Mouse (Mus musculus) liver, embryonic 15.5 days (tissue): ENCODE results near the gene Klhl23. TPM values are rescaled to one million over a fixed set of nuclear protein-coding genes. Genes with fewer than 3 reads are reported as not detected.
"Not testable (repeated sequence)": the region's sequence is repeated elsewhere in the genome, so short reads cannot be mapped to it uniquely, and the experiment has no call there.

Experiments used
- ATAC-seq: fragments of 200-750 bp; cut with Nextera tagmentation; 2 replicates; pipeline ENCODE4 v1.8.0; 2017; ENCODE audit warnings: moderate number of reproducible peaks, mild to moderate bottlenecking, moderate library complexity; ENCODE audit not compliant: insufficient read depth
- H3K27ac ChIP-seq: fragments of 300-500 bp; sonication (generic); replicated peaks from 2 replicates; pipeline ENCODE4 v1.5.1; 2015; ENCODE audit warnings: mild to moderate bottlenecking, inconsistent platforms
- H3K27me3 ChIP-seq: fragments of 300-500 bp; sonication (generic); 2 replicates; pipeline ENCODE4 v1.6.1; 2015; ENCODE audit warnings: mild to moderate bottlenecking, inconsistent platforms
- H3K36me3 ChIP-seq: fragments of 300-500 bp; sonication (generic); replicated peaks from 2 replicates; pipeline ENCODE4 v1.6.1; 2015; ENCODE audit warnings: moderate library complexity, mild to moderate bottlenecking, inconsistent platforms
- H3K4me1 ChIP-seq: fragments of 300-500 bp; sonication (generic); replicated peaks from 2 replicates; pipeline ENCODE4 v1.6.1; 2015; ENCODE audit warnings: inconsistent platforms
- H3K4me2 ChIP-seq: fragments of 300-500 bp; sonication (generic); 2 replicates; pipeline ENCODE4 v1.6.1; 2015; ENCODE audit warnings: moderate library complexity, mild to moderate bottlenecking, inconsistent platforms
- H3K4me3 ChIP-seq: fragments of 300-500 bp; sonication (generic); replicated peaks from 2 replicates; pipeline ENCODE4 v1.5.1; 2015; ENCODE audit warnings: mild to moderate bottlenecking, inconsistent platforms
- H3K9ac ChIP-seq: fragments of 300-500 bp; sonication (generic); 2 replicates; pipeline ENCODE4 v1.6.1; 2015; ENCODE audit warnings: moderate library complexity, mild to moderate bottlenecking, inconsistent platforms
- H3K9me3 ChIP-seq: fragments of 300-500 bp; sonication (generic); replicated peaks from 2 replicates; pipeline ENCODE4 v1.6.1; 2016; ENCODE audit warnings: inconsistent platforms
- WGBS: fragments of 180-500 bp; shearing (Covaris S2); methylation state at CpG from one replicate; pipeline ENCODE4 v1.1.7; 2015; ENCODE audit warnings: mixed read lengths; ENCODE audit not compliant: insufficient replicate concordance; 5-methylcytosine and 5-hydroxymethylcytosine counted together
- polyA plus RNA-seq: library from polyadenylated mRNA; unstranded; fragments of >200 nt; fragmentation: Nextera tagmentation; extraction: Ambion mirVana; gene quantifications from 2 replicates; pipeline ENCODE4 v1.2.1, GENCODE M21; 2015

The Klhl23 gene
- polyA plus RNA-seq, 1 experiment from 2014 or later: 19.4 TPM

GRCm38 (mm10) chr2:69810169-69810568 lies 11.6 kb upstream of the Klhl23 start:
- H3K4me3 ChIP-seq: no peak overlapping the region
- peaks cover 17% of the 10 kb centered on the region for H3K4me1 ChIP-seq
- H3K9me3 ChIP-seq: no peaks in the 10 kb centered on the region
- H3K36me3 ChIP-seq: no peaks in the 10 kb centered on the region
- H3K27ac ChIP-seq: no peak overlapping the region
- no peak overlapping the region for H3K9ac ChIP-seq
- no peak overlapping the region for H3K4me2 ChIP-seq
- no peaks in the 10 kb centered on the region for H3K27me3 ChIP-seq
- ATAC-seq: no peak
- 65% methylated on average over 15 of the region's 15 CpGs for WGBS

GRCm38 (mm10) chr2:69811349-69811748 lies 10.4 kb upstream of the Klhl23 start:
- H3K27ac ChIP-seq, H3K9ac ChIP-seq, H3K27me3 ChIP-seq, H3K36me3 ChIP-seq, H3K4me3 ChIP-seq, ATAC-seq, H3K9me3 ChIP-seq, H3K4me2 ChIP-seq: not testable (repeated sequence)
- H3K4me1 ChIP-seq: peaks cover 27% of the 10 kb centered on the region
- WGBS: 31% methylated on average over 7 of the region's 7 CpGs

GRCm38 (mm10) chr2:69816575-69816974 lies 5.2 kb upstream of the Klhl23 start:
- no peaks in the 10 kb centered on the region for H3K27me3 ChIP-seq
- peak; percentile 88 for ATAC-seq
- H3K4me3 ChIP-seq: no peak overlapping the region
- H3K36me3 ChIP-seq: no peaks in the 10 kb centered on the region
- peaks cover 65% of the 10 kb centered on the region for H3K4me1 ChIP-seq
- no peaks in the 10 kb centered on the region for H3K9me3 ChIP-seq
- 15% methylated on average over 5 of the region's 5 CpGs for WGBS
- H3K4me2 ChIP-seq: peak overlapping the region; percentile 37
- H3K27ac ChIP-seq: peak overlapping the region; percentile 81
- H3K9ac ChIP-seq: no peak overlapping the region

GRCm38 (mm10) chr2:69818350-69819085 lies 3.2 kb upstream of the Klhl23 start:
- peak; percentile 61 for ATAC-seq
- Histone ChIP-seq H3K27me3 (no peaks in the 10 kb centered on the region), H3K4me3 (no peak overlapping the region), H3K4me2 (peak overlapping the region; percentile 54), H3K9ac (no peak overlapping the region), H3K36me3 (no peaks in the 10 kb centered on the region), H3K27ac (peak overlapping the region; percentile 81), H3K9me3 (no peaks in the 10 kb centered on the region), H3K4me1 (peaks cover 75% of the 10 kb centered on the region)
- WGBS: 42% methylated on average over 9 of the region's 9 CpGs

- Histone ChIP-seq H3K4me1 (peaks cover 84% of the 10 kb centered on the region), H3K27me3 (no peaks in the 10 kb centered on the region), H3K36me3 (peaks cover 9% of the 10 kb centered on the region), H3K9me3 (no peaks in the 10 kb centered on the region), H3K4me3 (no peak overlapping the region), H3K4me2 (0 out of 2 replicates have a peak overlapping the region, but pooled peaks have one; percentile 0), H3K27ac (peak overlapping the region; percentile 77), H3K9ac (no peak overlapping the region)
- ATAC-seq: no peak
- 34% methylated on average over 1 of the region's 1 CpGs for WGBS
Measured at GRCm38 (mm10) chr2:69820201-69820600, 1.5 kb upstream of the Klhl23 start.

GRCm38 (mm10) chr2:69822361-69823128 lies 801 bp downstream of the Klhl23 start:
- Histone ChIP-seq H3K4me1 (peaks cover 71% of the 10 kb centered on the region), H3K9ac (peak overlapping the region; percentile 96), H3K4me3 (peak overlapping the region; percentile 96), H3K36me3 (peaks cover 24% of the 10 kb centered on the region), H3K27me3 (no peaks in the 10 kb centered on the region), H3K4me2 (peak overlapping the region; percentile 94), H3K9me3 (no peaks in the 10 kb centered on the region), H3K27ac (peak overlapping the region; percentile 93)
- ATAC-seq: peak; percentile 35
- 0% methylated on average over 80 of the region's 80 CpGs for WGBS

GRCm38 (mm10) chr2:69823129-69823677 lies 1.5 kb downstream of the Klhl23 start:
- Histone ChIP-seq H3K4me2 (peak overlapping the region; percentile 94), H3K4me3 (peak overlapping the region; percentile 96), H3K27me3 (no peaks in the 10 kb centered on the region), H3K4me1 (peaks cover 69% of the 10 kb centered on the region), H3K9ac (peak overlapping the region; percentile 96), H3K36me3 (peaks cover 28% of the 10 kb centered on the region), H3K9me3 (no peaks in the 10 kb centered on the region), H3K27ac (peak overlapping the region; percentile 93)
- ATAC-seq: peak; percentile 78
- whole genome bisulfite sequencing: 2% methylated on average over 44 of the region's 45 CpGs

GRCm38 (mm10) chr2:69825898-69826297 lies 4.2 kb downstream of the Klhl23 start:
- peaks cover 46% of the 10 kb centered on the region for H3K36me3 ChIP-seq
- H3K9me3 ChIP-seq: no peaks in the 10 kb centered on the region
- H3K4me1 ChIP-seq: peaks cover 64% of the 10 kb centered on the region
- H3K27ac ChIP-seq: no peak overlapping the region
- no peak overlapping the region for H3K4me2 ChIP-seq
- H3K27me3 ChIP-seq: no peaks in the 10 kb centered on the region
- no peak for ATAC-seq
- no peak overlapping the region for H3K9ac ChIP-seq
- WGBS: 84% methylated on average over 10 of the region's 10 CpGs
- H3K4me3 ChIP-seq: no peak overlapping the region

- peaks cover 59% of the 10 kb centered on the region for H3K4me1 ChIP-seq
- H3K27me3 ChIP-seq: no peaks in the 10 kb centered on the region
- H3K9me3 ChIP-seq: no peaks in the 10 kb centered on the region
- WGBS: 84% methylated on average over 2 of the region's 2 CpGs
- no peak overlapping the region for H3K4me3 ChIP-seq
- no peak overlapping the region for H3K4me2 ChIP-seq
- ATAC-seq: no peak
- H3K9ac ChIP-seq: no peak overlapping the region
- no peak overlapping the region for H3K27ac ChIP-seq
- peaks cover 51% of the 10 kb centered on the region for H3K36me3 ChIP-seq
Measured at GRCm38 (mm10) chr2:69826380-69826779, 4.6 kb downstream of the Klhl23 start.

- peaks cover 62% of the 10 kb centered on the region for H3K36me3 ChIP-seq
- no peak overlapping the region for H3K9ac ChIP-seq
- H3K4me3 ChIP-seq: no peak overlapping the region
- 53% methylated on average over 7 of the region's 7 CpGs for WGBS
- no peaks in the 10 kb centered on the region for H3K27me3 ChIP-seq
- no peaks in the 10 kb centered on the region for H3K9me3 ChIP-seq
- H3K27ac ChIP-seq: no peak overlapping the region
- no peak overlapping the region for H3K4me2 ChIP-seq
- H3K4me1 ChIP-seq: peaks cover 50% of the 10 kb centered on the region
- ATAC-seq: no peak
Measured at GRCm38 (mm10) chr2:69828031-69828430, 6.3 kb downstream of the Klhl23 start.

- H3K27me3 ChIP-seq: no peaks in the 10 kb centered on the region
- WGBS: 29% methylated on average over 2 of the region's 2 CpGs
- no peak overlapping the region for H3K9ac ChIP-seq
- no peaks in the 10 kb centered on the region for H3K9me3 ChIP-seq
- peaks cover 36% of the 10 kb centered on the region for H3K4me1 ChIP-seq
- ATAC-seq: peak; percentile 74
- no peak overlapping the region for H3K27ac ChIP-seq
- H3K4me2 ChIP-seq: no peak overlapping the region
- H3K4me3 ChIP-seq: no peak overlapping the region
- peaks cover 73% of the 10 kb centered on the region for H3K36me3 ChIP-seq
Measured at GRCm38 (mm10) chr2:69829680-69830079, 7.9 kb downstream of the Klhl23 start.
